Mouse (Mus musculus): ENCODE measurements around the gene Prkar2b.
A peak's percentile ranks its signal among the peaks of the same experiment; 100 is the strongest.

The Prkar2b gene

DNA sequence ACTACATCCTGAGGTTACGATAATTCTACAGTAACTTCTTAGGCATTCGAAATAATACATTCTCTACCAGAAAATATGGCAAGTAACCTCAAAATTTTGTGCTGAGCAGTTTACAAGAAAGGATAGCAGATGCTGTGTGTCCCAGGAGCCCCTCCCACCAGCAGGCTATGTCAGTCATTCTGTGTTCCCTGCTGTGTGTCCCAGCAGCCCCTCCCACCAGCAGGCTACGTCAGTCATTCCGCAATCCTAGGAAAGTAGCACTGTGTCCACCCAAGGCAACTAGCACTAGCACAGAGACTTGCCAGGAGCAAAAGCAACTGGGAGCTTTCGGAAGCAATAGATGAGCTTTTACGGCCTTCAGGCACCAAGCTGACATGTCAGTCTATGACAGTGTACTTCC lies 97.0 kb downstream of the Prkar2b start:
- no peak for DNase-seq

DNA sequence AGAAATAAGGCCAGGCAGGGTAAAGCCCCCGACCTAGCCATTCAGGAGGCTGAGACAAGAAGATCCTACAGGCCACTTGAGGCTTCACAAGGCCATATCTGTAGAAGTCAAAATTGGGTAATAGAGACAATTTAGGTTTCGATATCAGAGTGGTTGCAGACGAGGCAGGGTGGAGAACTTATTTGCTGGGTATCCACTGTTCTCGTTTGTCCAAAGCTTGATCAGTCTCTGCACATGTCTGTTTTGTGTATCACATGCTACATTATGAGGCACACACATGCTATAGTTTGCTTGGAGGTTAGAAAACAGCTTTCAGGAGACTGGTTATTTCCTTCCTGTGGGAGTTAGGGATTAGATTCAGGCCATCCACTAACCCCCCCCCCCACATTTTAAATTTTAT lies 105.3 kb downstream of the Prkar2b start:
- DNase-seq, result no peak

DNA sequence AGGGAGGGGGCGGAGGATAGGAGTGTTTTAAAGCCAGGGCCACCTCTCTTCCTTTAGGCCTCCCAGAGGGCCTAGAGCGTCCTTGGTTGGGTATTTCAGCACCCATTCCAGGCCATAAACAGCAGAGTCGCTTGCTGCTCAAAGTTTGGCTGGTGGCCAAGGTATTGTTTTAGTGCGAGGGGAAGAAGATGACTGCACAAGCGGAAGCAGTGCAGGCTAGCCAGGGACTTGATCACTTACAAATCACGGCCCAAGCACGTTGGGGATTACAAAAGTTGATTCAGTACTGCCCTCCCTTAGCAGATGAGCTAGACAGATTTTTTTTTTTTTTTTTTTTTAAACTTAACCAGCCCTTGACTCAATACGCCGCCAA lies 110.5 kb downstream of the Prkar2b start:
- no peak for DNase-seq

DNA sequence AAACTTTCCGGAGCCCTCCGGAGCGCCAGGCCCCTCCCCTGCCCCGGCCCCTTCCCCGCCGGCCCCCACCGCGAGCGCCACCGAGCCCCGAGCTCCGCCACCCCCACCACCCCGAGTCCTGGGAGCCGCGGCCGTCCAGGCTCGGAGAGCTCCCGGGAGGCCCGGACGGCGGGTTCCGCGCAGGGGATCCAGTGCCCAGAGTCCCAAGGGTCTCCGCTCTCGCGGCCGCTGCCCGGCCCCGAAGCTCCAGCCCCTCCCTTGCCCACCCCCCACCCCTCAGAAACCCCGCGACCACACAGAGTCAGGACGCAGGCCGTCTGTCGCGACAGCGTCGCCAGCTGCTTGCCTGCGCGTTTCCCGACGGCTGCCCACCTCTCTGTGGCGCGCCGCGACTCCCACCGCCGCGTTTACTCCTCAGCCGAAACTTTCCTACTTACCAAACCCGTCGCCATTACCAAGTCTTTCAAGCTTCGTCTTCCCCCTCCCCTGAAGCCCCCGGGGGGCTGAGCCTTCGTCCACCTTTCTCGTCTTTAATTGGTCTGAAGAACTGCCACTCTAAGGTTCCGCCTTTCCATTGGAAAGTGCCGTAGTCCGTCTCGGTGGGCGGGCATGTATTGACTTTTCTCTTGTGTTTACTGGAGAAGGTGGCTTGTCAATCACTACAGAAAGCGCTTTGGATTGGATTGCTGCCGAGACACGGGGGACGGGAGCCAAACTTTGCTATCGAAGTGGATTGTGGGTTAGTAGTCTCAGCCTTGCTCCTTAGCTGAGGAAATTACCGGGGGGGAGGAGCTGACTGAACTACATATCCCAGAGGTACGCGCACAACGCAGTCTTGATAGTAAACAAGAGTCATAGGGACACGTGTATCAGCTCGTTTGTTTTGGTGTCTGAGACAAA lies 111.1 kb downstream of the Prkar2b start, which contains the start of gene Hbp1:
Gene Hbp1 (minus strand): TSS at position 777 of the 900 bp plus-strand sequence.
- peak; percentile 96 to 99 for DNase-seq

DNA sequence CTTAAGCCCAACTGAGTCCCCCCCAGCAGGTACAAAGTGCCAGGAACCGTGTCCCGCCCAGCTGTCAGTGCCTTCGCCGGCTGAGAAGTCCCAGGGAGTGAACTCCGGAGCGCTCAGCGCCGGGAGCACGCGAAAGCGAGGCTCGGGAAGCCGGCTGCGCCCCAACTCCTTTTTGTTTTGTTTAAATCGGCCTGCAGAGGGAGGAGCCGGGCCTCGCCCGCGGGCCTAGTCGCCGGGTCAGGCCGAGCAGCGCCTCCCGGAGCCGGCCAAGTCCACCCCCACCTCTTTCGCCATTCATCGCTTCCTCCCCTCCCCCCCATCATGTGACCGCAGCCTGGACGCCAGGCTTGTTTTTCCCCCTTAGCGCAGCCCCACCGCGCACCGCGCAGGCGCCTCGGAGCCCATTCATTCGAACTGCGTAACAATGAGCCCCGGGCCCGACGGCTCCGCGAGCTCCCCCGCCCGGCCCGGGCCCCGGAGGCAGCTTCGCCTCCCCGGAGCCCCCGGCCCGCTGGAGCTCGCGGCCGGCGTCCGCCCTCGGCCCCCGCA lies 111.8 kb downstream of the Prkar2b start:
- peak; percentile 65 to 69 for DNase-seq

DNA sequence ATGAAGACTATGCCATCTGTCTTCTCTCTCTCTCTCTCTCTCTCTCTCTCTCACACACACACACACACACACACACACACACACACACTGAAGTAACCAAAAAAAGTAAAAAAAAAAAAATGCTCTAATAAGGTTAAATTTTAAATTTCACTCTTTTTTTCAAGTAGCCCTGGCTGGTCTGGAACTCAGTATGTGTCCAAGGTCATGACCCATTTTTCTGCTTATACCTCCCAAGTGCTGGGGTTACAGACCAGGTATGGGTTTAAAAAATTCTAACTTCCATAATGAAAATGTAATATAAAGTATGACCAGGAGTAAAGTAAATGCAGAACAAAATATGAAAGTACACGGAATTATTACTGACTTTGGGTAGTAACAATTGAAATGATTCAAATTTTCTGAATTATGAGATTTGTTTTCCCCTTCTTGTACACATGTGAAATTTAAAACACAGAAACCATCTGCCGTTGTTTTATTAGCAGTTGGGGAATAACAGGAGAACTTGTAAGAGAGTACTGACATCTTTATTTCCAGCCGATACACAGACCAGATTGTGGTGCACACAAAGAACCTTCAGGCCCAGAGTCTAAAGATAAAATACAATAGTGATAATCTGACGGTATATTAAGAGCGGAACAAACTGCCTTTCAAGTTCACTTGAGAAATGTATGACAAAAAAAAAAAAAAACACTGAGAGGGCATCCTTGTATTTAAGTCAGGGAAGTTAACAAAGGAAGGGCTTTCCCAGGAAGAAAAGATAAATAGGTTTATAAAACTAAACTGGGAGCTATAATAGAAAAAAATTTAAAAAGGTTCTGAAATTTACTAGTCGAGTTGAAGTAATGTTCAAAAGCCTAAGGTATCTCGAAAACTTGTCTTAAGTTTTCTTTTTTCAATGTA lies 112.7 kb downstream of the Prkar2b start:
- DNase-seq, result no peak

DNA sequence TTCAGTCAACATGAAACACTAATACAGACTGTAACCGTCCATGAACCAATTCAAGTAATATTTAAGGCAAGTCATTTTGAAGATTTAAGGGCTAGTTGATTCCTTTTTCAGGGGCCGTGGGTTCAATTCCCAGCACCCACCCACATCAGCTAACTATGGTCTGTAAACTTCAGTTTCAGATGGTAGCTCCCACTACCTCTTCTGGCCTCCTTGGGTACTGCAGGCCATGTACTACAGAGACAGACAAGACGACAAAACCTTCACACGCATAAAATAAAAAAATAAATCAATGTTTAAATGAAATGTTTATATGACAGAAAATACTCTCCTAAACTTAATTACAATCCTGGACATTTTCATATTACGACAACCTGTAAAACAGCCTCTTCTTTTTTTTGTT lies 113.6 kb downstream of the Prkar2b start:
- DNase-seq, result peak in 1 of 2 experiments; percentile 28

DNA sequence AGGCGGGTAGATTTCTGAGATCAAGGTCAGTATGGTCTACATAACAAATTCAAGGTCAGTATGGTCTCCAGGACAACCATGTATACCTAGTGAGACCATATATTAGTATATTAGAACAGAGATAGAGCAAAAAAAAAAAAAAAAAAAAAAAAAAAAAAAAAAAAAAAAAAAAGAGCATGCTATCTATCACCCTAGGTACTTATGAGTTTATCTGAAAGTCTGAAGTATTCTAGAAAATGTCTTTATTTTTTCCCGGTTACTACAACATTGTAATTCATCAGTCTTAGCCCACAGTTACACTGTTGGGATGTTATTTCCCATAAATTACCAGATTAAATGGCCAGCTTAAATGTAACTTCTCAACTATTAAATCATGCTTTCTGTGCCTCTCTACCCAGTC lies 116.7 kb downstream of the Prkar2b start:
- DNase-seq, result no peak

DNA sequence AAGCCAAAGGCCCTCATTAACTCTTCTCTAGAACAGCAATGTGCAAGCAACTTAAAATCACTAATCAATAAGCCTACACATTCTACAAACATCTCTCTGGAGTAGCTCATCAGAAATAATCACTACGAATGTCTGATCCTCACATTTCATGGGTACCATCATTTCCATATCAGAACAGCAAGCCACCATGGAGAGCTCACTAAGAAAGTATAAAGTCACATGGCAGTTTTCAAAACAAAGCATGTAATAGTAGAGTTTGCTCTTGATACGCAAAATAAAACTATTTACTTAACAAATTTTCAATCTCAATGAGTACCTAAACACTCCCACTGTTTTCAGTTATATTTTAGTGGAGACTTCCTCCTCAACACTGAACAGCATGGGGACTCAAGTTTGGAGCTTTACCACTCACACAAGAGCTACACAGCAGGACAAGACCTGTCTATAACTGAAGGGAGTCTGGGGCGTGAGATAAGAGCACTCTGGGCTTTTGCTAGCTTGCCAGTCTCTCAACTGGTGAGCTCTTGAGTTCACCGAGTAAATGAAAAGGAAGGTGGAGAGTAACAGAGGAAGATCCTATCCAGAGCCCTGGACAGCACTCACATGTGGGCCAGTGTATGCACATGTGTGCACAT lies 118.0 kb downstream of the Prkar2b start:
- DNase-seq, result no peak

DNA sequence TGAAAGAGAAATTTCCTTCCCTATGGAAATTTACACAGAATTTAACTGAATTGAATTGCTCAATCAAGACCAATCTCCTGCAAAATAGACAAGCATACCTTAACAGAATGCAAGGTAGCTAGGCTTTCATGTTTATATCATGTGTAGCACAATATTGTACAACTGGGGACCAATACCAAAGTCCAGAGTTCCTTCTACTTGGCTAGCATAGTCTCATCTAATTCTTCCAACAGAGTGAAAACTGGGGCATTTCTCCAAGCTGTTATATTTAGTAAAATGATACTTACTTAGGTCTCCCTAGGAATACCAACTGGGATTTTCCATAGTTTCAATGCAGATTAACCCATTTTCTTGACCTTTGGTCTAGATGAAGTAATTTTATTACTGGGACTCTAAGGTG lies 122.1 kb downstream of the Prkar2b start:
- no peak for DNase-seq

DNA sequence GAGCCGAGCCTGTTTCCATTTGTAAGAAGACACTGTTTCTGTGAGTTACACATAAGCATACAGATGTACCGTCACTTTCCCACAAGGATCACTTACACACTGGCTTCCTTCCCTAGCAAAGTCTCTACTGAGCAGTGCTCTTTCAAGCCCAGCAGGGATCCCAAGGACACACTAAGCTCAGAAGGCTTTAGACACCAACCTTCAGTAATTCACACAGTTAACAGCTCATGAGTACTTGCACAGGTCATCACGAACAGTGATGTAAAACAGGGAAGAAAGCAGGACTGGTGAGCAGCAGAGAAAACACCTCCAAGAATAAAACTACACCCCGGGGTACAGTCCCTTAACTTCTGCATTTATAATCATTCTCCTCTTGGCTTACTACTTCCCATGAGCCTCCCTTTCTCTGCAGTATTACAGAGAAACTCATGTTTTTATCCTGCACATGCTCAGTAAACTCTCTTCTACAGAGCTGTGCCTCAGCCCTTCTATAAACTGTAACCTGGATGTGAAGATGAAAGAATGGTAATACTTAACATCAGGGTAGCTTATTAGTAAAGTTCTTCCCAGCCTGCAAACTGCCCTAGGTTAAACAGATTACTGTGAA lies 122.6 kb downstream of the Prkar2b start:
- no peak for DNase-seq

DNA sequence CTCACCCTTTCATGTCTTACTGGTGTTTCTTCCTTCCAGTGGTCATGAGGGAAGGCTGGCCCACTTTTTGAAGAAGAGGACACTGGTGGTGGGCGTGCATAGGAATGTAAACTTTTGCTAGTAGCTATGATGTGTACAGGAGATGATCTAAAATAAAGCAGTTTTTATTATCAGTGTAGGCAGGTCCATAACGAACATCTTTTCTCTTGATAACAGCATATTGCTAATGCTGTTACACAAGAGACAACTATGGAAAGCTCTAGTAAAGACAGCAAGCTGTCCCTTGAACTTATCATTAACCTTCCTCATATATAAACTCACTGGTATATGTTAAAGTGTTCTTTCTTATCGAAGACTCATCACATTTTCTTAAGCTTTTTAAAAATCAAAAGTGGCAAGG lies 123.5 kb downstream of the Prkar2b start:
- DNase-seq, result no peak

DNA sequence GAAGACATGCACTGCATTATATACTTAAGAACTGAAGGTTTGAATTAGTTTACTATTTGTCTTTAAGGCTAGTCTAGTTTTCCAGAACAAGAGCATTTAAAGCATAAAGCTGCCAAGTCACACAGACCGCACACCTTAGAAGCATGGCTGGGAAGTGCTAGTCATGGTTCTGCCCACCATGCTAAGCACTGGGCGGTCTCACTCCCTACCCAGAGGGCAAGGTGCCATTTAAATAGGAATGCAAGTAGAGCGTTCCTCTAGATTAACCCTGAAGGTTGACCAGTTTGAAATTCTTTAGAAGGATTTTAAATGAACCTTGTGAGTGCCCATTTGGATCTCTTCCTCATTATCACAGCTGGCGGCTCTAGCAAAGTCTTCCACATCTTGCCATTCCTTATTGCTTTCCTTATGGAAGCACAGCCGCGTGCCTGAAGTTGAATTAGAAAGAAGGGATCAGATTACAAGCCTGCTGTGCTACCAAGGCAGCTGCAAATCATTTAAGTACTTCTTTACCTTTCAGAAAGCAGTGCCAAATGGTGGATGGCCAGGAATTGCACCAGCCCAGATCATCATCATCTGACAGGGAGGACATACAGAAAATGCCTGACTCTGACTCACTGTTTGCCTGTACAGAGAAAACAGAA lies 124.3 kb downstream of the Prkar2b start:
- no peak for DNase-seq

DNA sequence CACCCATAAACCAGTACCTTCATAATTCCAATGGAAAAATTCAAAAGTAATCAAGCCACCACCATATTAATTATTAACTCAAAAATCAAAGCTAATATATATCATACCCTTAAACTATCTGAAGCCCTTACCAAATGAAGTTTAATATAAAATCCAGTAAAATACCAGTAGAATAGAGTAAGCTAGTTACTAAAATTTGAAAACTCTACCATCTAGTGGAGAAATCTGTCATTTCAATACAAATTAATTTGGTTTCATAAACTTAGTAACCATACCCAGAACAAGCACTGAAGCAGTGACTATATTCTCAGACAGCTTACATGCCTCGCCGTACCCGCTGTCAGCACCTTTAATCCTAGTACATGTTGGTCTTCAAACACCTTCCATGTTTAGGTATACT lies 129.3 kb downstream of the Prkar2b start:
- no peak for DNase-seq

DNA sequence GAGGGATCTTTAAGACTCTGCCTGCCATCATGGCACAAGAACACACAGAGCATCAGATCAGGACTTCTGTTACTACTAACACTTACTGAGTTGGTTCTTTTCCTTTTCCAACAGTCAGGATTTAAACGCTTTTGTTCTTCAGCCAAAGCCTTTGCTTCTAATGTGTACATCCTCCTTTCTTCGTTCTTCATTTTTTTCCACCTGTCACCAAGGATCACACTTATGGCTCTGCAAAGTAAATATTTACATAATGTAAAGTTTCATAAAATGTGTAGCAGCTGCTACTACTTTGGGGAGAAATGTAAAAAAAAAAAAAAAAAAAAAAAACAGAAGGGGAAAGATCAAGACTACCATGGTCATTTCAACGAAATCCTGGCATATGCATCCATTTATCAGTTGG lies 132.6 kb downstream of the Prkar2b start:
- DNase-seq, result no peak

DNA sequence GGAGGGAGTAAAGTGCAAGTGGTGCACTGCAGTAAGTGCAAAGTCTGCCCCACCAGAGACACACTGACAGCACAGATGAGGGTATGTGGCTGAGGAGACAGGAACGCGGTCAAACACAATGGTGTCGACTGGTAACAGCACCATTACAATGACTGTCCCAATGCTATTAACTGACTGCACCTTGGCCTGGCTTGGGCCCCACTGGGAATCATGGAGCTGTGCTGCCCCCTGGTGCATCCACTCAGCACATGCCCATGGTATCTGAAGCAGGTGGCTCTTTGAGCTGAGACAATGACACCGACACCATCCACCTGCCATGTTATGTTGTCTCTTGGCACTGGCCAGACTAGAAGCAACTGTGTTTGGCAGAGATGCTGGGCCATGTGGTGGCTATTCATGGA lies 134.4 kb downstream of the Prkar2b start:
- DNase-seq, result peak in 1 of 2 experiments; percentile 16

DNA sequence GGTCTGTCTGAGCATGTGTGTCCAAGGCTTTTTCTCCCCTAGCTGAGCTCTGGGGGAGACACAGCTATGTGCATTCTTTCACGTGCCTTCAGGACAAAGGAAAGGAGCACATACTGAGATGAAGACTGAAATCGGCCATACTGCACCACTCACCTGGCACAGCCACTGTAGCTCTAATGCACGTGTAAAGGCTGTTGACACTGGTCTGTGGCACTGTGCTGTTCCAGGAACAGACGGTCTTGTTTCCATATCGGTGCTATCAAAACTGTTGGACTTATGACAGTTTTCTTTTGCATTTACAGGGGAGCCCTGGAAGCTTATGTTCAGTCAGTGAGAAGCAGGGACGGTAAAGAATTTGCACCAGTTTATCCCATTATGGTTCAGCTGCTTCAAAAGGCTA lies 135.8 kb downstream of the Prkar2b start:
- no peak for DNase-seq

DNA sequence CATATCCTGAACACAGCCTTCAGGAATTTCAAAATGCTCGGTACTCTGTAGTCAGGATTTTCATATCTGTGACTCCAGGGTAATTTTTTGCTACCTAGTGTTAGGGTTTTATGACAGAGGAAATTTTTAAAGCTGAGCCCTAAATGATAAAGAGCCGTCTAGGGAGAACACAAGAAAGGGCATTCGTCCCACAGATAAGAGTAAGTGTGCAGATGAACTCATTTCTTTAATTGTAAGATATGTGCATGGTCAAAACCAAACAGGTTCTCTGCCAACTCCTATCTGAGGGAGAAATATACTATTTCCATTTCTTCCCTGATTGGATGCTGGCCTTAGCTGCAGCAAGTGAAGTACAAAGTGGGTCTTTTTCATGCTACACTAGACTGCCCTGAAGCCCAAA lies 137.0 kb downstream of the Prkar2b start:
- DNase-seq, result no peak

DNA sequence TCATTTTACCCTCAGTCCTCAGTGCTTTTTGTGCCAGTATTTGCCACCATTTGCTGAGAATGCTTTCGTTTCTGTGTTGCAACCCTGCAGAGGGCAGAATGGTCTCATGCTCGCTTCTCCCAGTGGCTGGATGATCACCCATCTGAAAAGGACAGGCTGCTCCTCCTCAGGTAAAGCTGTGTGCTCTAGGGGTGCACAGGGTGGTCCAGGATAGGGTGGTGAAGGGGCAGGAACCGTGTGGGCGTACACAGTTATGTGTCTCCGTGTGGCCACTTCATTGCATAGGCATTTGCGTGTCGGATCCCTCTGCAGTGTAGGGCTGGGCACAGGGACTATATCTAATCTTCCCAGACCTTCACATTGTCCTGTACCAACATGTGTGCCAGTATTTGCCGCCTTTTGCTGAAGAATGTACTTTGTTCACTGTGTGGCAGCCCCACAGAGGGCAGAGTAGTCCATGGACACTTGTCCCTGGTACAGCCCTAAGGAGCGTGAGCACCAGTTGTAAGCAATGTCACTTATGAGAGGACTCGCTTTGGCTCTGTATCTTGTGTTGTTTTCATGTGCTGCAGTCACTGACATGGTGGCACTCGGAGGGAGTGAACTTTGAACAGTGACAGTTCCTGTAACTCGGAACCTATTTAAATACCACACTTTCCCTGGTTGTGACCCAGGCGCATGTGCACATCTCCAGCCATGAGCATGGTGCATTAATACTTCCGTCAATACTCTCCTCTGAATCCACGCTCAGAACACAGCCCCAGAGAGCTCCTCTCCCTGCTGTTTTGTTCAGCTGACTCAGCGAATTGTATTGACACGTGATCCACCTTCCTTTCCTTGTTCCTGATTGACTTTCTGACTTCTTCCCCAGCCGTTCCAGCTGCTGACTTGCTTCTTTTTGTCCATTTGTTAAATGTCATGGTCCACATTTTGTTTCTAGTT lies 140.4 kb downstream of the Prkar2b start:
- DNase-seq, result no peak

DNA sequence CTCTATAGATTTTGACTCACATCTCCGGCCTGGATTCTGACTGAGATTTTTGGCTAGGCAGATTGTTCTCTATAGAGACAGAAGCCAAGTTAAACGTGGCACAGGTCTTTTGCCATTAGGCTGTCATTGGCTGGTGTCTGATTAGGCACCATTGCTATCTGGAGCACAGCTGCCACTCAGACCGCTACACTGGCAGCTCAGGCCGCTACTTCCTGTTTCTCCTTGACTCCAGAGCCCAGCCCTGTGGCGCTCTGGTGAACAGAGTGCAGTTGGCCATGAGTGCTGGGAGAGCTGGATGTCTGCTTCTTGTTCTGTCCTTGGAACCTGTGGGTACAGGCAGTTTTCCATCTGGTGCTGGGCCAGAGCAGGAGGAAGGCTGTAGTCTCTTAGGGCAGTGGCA lies 143.9 kb downstream of the Prkar2b start:
- no peak for DNase-seq

DNA sequence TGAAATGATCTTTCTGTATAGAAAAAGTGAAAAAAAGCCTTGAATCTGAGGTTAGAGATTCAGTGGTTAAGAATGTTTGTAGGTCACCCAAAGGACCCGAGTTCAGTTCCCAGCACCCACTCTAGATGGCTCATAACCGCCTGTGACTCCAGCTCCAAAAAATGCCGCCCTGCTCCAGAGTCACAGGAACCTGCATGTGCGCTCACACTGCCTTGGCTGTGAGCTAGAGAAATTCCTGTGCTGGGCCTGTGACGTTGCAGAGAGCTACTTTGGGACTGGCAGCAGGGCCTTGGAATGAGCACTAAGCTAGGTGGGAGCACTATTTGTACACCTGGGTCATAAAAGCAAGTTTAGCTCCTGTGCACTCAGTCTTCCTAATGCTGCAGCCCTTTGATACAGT lies 144.4 kb downstream of the Prkar2b start:
- no peak for DNase-seq
